Mouse (Mus musculus) forebrain, embryonic 14.5 days (tissue): ENCODE data around the gene Pof1b. TPM values are rescaled to one million over a fixed set of nuclear protein-coding genes. Genes with fewer than 3 reads are reported as not detected.

ENCODE experiments used
- polyA plus RNA-seq: library from polyadenylated mRNA; unstranded; fragments of >200 nt; fragmentation: Nextera tagmentation; extraction: Ambion mirVana; gene quantifications from 2 replicates; pipeline ENCODE4 v1.2.1, GENCODE M21; 2014

Pof1b gene
- polyA plus RNA-seq, 1 experiment from 2014 or later: 0.15 TPM

Other genes with a start within 250 kb of the Pof1b start
- not detected in 2 replicates for gene 2010106E10Rik, start 203.4 kb downstream of the Pof1b start, polyA plus RNA-seq
- gene Zfp711, start 98.1 kb downstream of the Pof1b start, polyA plus RNA-seq: 26.9 and 33.5 TPM in 2 replicates